Mouse (Mus musculus): Measurements from ENCODE around the gene Zfp275. TPM values are rescaled to one million over a fixed set of nuclear protein-coding genes. Genes with fewer than 3 reads are reported as not detected.

The Zfp275 gene
- total and polyA plus RNA-seq, 3 experiments: 4.8 to 7.5 (median 6.2) TPM

- no peaks in the 10 kb centered on the region for H3K79me2 ChIP-seq (replicated peaks; ENCODE audit: control insufficient read depth, insufficient read depth, low read length)
- intact Hi-C loops (cut with DNase I): loop anchor here (10.0 kb wide), 1 partner anchor 120 kb away; the partner anchor contains the start of gene F8a
- H3K9ac ChIP-seq (ENCODE audit: low read depth, low read length): no peak overlapping the region
- H3K27me3 ChIP-seq (ENCODE audit: control insufficient read depth, insufficient read depth, low read length): no peaks in the 10 kb centered on the region
- H3K4me3 ChIP-seq: no peak overlapping the region
- no peaks in the 10 kb centered on the region for H3K4me1 ChIP-seq (ENCODE audit: control insufficient read depth, insufficient read depth, low read length)
- no peak for TF ChIP-seq EP300 (IDR thresholded peaks at IDR 0.05; ENCODE audit: insufficient read depth, low read depth, low read length)
- TF ChIP-seq CTCF (IDR thresholded peaks at IDR 0.05): no peak
- no peak for TF ChIP-seq POLR2A (IDR thresholded peaks at IDR 0.05; ENCODE audit: insufficient read depth, low read depth, low read length)
- 61% methylated on average over 1 of the region's 1 CpGs for WGBS
- H3K36me3 ChIP-seq (ENCODE audit: control insufficient read depth, insufficient read depth, low read length): no peaks in the 10 kb centered on the region
- no peak overlapping the region for H3K27ac ChIP-seq
- DNase-seq: no peak
Measured at GRCm38 (mm10) chrX:73344346-73344745, 1.9 kb downstream of the Zfp275 start.

DNA sequence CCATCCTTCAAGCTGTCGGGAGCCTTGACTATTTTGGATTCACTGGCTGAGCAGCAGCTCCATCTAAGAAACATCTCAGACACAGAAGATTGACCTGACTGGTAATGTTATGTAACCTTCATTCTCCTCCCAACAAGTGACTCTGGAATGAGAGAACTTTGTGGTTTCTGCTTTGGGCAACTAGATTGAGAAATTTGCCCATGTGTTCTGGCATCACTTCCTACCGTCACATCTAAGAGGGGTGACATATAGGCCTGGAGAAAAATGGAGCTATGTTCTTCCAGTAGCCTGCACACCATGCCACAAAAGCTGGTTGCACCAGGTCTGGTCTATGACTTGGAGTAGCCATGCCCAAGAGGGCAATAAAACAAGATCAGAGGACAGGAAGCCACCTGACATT lies 13.7 kb downstream of the Zfp275 start:
- TF ChIP-seq POLR2A (IDR thresholded peaks at IDR 0.05; ENCODE audit: insufficient read depth, low read depth, low read length): no peak
- no peak for TF ChIP-seq EP300 (IDR thresholded peaks at IDR 0.05; ENCODE audit: insufficient read depth, low read depth, low read length)
- no peak for TF ChIP-seq CTCF (IDR thresholded peaks at IDR 0.05)
- no peak overlapping the region for H3K9ac ChIP-seq (ENCODE audit: low read depth, low read length)
- H3K79me2 ChIP-seq (replicated peaks; ENCODE audit: control insufficient read depth, insufficient read depth, low read length): no peaks in the 10 kb centered on the region
- H3K27ac ChIP-seq: no peak overlapping the region
- intact Hi-C loops (cut with DNase I): no loop called here
- no peak overlapping the region for H3K4me3 ChIP-seq
- no peaks in the 10 kb centered on the region for H3K36me3 ChIP-seq (ENCODE audit: control insufficient read depth, insufficient read depth, low read length)
- DNase-seq: no peak
- no peaks in the 10 kb centered on the region for H3K4me1 ChIP-seq (ENCODE audit: control insufficient read depth, insufficient read depth, low read length)
- no peaks in the 10 kb centered on the region for H3K27me3 ChIP-seq (ENCODE audit: control insufficient read depth, insufficient read depth, low read length)
- WGBS: 87% methylated on average over 2 of the region's 2 CpGs

GRCm38 (mm10) chrX:73356719-73357118 lies 14.3 kb downstream of the Zfp275 start:
- 85% methylated on average over 1 of the region's 1 CpGs for WGBS
- H3K4me1 ChIP-seq (ENCODE audit: control insufficient read depth, insufficient read depth, low read length): no peaks in the 10 kb centered on the region
- intact Hi-C loops (cut with DNase I): no loop called here
- no peaks in the 10 kb centered on the region for H3K79me2 ChIP-seq (replicated peaks; ENCODE audit: control insufficient read depth, insufficient read depth, low read length)
- H3K36me3 ChIP-seq (ENCODE audit: control insufficient read depth, insufficient read depth, low read length): no peaks in the 10 kb centered on the region
- H3K4me3 ChIP-seq: no peak overlapping the region
- H3K27ac ChIP-seq: no peak overlapping the region
- no peak for TF ChIP-seq EP300 (IDR thresholded peaks at IDR 0.05; ENCODE audit: insufficient read depth, low read depth, low read length)
- TF ChIP-seq CTCF (IDR thresholded peaks at IDR 0.05): no peak
- no peak for TF ChIP-seq POLR2A (IDR thresholded peaks at IDR 0.05; ENCODE audit: insufficient read depth, low read depth, low read length)
- DNase-seq: no peak
- H3K27me3 ChIP-seq (ENCODE audit: control insufficient read depth, insufficient read depth, low read length): no peaks in the 10 kb centered on the region
- H3K9ac ChIP-seq (ENCODE audit: low read depth, low read length): no peak overlapping the region

DNA sequence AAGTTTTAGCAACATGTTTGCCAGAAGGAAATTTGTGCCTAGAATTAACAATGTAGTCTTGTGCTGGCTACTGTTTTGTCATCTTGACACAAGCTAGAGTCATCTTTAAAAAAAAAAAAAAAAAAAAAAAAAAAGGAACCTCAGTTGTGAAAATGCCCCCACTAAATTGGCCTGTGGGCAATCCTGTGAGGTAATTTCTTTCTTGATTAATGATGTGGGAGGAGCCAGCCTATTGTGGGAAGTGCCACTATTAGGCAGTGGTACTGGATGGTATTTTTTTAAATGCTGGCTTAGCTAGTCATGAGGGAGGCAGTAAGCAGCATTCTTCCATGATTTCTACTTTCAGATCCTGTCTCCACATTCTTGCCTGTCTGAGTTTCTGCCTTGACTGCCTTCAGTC lies 20.9 kb downstream of the Zfp275 start:
- Histone ChIP-seq H3K27ac (no peak overlapping the region), H3K4me3 (no peak overlapping the region), H3K79me2 (replicated peaks; ENCODE audit: control insufficient read depth, insufficient read depth, low read length) (no peaks in the 10 kb centered on the region), H3K36me3 (ENCODE audit: control insufficient read depth, insufficient read depth, low read length) (no peaks in the 10 kb centered on the region), H3K4me1 (ENCODE audit: control insufficient read depth, insufficient read depth, low read length) (no peaks in the 10 kb centered on the region), H3K9ac (ENCODE audit: low read depth, low read length) (no peak overlapping the region), H3K27me3 (ENCODE audit: control insufficient read depth, insufficient read depth, low read length) (no peaks in the 10 kb centered on the region)
- intact Hi-C loops (cut with DNase I): no loop called here
- TF ChIP-seq EP300 (IDR thresholded peaks at IDR 0.05; ENCODE audit: insufficient read depth, low read depth, low read length): no peak
- no peak for DNase-seq

DNA sequence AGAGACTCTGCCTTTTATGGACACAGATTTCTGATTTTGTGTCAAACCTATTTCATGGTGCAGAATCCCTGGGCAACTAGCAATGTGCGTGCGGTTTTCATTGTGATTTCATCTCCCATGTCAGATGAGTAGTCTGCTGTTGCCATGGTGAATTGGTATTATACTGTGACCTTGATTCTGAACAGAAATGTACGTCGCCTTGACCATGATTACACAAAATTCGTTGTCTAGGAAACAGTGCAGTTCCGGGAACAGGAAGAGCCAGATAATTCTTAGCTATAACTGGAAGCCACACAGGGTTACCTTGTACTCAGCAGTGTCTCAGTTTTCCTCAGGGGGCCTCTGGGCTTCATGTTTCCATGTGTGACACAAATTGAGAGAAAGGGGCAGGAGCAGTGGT lies 42.0 kb downstream of the Zfp275 start:
- Histone ChIP-seq H3K27me3 (ENCODE audit: control insufficient read depth, insufficient read depth, low read length) (no peaks in the 10 kb centered on the region), H3K36me3 (ENCODE audit: control insufficient read depth, insufficient read depth, low read length) (no peaks in the 10 kb centered on the region), H3K4me3 (no peak overlapping the region), H3K27ac (no peak overlapping the region), H3K9ac (ENCODE audit: low read depth, low read length) (no peak overlapping the region), H3K4me1 (ENCODE audit: control insufficient read depth, insufficient read depth, low read length) (no peaks in the 10 kb centered on the region), H3K79me2 (replicated peaks; ENCODE audit: control insufficient read depth, insufficient read depth, low read length) (no peaks in the 10 kb centered on the region)
- no peak for TF ChIP-seq EP300 (IDR thresholded peaks at IDR 0.05; ENCODE audit: insufficient read depth, low read depth, low read length)
- no peak for TF ChIP-seq CTCF (IDR thresholded peaks at IDR 0.05)
- TF ChIP-seq POLR2A (IDR thresholded peaks at IDR 0.05; ENCODE audit: insufficient read depth, low read depth, low read length): no peak
- DNase-seq: no peak
- WGBS: 52% methylated on average over 6 of the region's 6 CpGs
- intact Hi-C loops (cut with DNase I): no loop called here

GRCm38 (mm10) chrX:73384924-73385323 lies 42.5 kb downstream of the Zfp275 start:
- Histone ChIP-seq H3K4me1 (ENCODE audit: control insufficient read depth, insufficient read depth, low read length) (no peaks in the 10 kb centered on the region), H3K27me3 (ENCODE audit: control insufficient read depth, insufficient read depth, low read length) (no peaks in the 10 kb centered on the region), H3K36me3 (ENCODE audit: control insufficient read depth, insufficient read depth, low read length) (no peaks in the 10 kb centered on the region), H3K27ac (no peak overlapping the region), H3K79me2 (replicated peaks; ENCODE audit: control insufficient read depth, insufficient read depth, low read length) (no peaks in the 10 kb centered on the region), H3K9ac (ENCODE audit: low read depth, low read length) (no peak overlapping the region), H3K4me3 (no peak overlapping the region)
- TF ChIP-seq EP300 (IDR thresholded peaks at IDR 0.05; ENCODE audit: insufficient read depth, low read depth, low read length) (no peak), CTCF (IDR thresholded peaks at IDR 0.05) (no peak), POLR2A (IDR thresholded peaks at IDR 0.05; ENCODE audit: insufficient read depth, low read depth, low read length) (no peak)
- intact Hi-C loops (cut with DNase I): no loop called here
- 15% methylated on average over 1 of the region's 1 CpGs for WGBS
- no peak for DNase-seq

Measured in heart, adult 2 months (tissue).